Mouse (Mus musculus) stomach, adult 2 months (tissue): ENCODE measurements around the gene Lgals12. TPM values are rescaled to one million over a fixed set of nuclear protein-coding genes. Genes with fewer than 3 reads are reported as not detected.

Experiments
- polyA plus RNA-seq: library from polyadenylated mRNA; depleted of rRNA; stranded (reverse); fragments of >200 nt; gene quantifications from 2 replicates; pipeline ENCODE4 v1.2.3, GENCODE M21; 2012; rRNA removed

Lgals12 gene
- polyA plus RNA-seq = 5.2 and 6.3 TPM in 2 replicates

GRCm38 (mm10) chr19:7606801-7607689 is at the start of gene Lgals12:
Lgals12 (minus strand) TSS chr19:7607193.

GRCm38 (mm10) chr19:7611942-7612757 is 5.2 kb upstream of the Lgals12 start, which contains the start of gene Hrasls5:
Hrasls5 (plus strand) TSS chr19:7612541.

GRCm38 (mm10) chr19:7557328-7557822 is 49.6 kb downstream of the Lgals12 start, which contains the start of gene Pla2g16:
Pla2g16 (plus strand) TSS chr19:7557459.

Other genes starting within 250 kb of the Lgals12 start
- 9.2 and 13.9 TPM in 2 replicates for gene Spindoc, start 224.2 kb downstream of the Lgals12 start, polyA plus RNA-seq
- 10.5 and 12.3 TPM in 2 replicates for gene 2700081O15Rik, start 189.6 kb downstream of the Lgals12 start, polyA plus RNA-seq
- gene Rtn3, start 123.9 kb downstream of the Lgals12 start, polyA plus RNA-seq = 42.4 and 79.8 TPM in 2 replicates
- gene Atl3, start 113.2 kb downstream of the Lgals12 start, polyA plus RNA-seq = 2.2 and 3.9 TPM in 2 replicates
- gene Pla2g16, start 49.7 kb downstream of the Lgals12 start, polyA plus RNA-seq = 5.0 and 5.6 TPM in 2 replicates
- gene Hrasls5, start 5.3 kb upstream of the Lgals12 start, polyA plus RNA-seq = 0.39 and 0.48 TPM in 2 replicates
- not detected in 2 replicates for gene Slc22a19, start 104.1 kb upstream of the Lgals12 start, polyA plus RNA-seq
- gene Slc22a26, start 195.5 kb upstream of the Lgals12 start, polyA plus RNA-seq = not detected in 2 replicates